Mouse (Mus musculus) left cerebral cortex, postnatal 4 days (tissue): ENCODE data around the gene Prnd. TPM values are rescaled to one million over a fixed set of nuclear protein-coding genes. Genes with fewer than 3 reads are reported as not detected.

ENCODE experiments used
- DNase-seq: peaks from one replicate; pipeline ENCODE4 v3.0.0-alpha.2; 2022
- intact Hi-C: fragments of 180-260 bp; cut with DNase I; formaldehyde crosslinking; loops from one replicate; pipeline ENCODE4 v1.15.1; 2025
- total RNA-seq, 2 experiments: library from RNA; stranded (reverse); gene quantifications; 2 replicates each; pipeline ENCODE4 v1.2.3; 2021

Prnd gene
- total RNA-seq, 2 experiments from 2014 or later, result 8.1 to 10.0 TPM

DNA sequence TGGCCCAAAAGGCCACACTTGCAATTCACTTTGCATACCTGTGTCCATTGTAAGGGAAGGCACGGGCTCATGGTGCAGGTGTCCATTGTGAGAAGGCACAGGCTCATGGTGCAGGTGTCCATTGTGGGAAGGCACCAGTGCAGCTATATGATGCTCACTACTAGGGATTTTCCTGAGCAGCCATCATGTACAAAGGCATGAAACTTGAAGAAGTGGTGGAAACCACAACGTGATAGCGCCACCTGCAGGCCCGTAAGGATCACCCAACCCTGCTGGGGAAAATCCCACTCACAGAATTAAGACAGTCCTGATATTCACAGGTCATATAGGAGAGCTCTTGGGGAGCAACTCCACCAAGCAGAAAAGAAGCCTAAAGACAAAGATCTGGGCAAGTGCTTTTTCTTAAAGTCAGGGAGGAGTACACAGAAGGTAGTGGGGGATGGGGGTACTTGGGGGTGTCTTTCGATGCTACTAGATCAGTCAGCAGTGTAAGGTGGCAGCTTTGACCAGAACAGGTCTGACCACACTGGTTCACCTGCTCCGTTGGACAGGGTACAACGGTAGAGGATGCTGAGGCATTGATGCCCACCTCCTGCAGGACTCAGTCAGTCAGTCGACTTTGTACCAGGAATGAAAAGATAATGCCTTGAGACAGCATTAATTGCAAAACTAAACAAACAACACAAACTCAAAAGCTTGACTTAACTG lies 11.1 kb upstream of the Prnd start:
- intact Hi-C loops, result loop anchor here (2.0 to 10.0 kb wide), 3 partner anchors 67 to 395 kb away; no protein-coding TSS in a partner anchor
- DNase-seq, result peak; percentile 64

DNA sequence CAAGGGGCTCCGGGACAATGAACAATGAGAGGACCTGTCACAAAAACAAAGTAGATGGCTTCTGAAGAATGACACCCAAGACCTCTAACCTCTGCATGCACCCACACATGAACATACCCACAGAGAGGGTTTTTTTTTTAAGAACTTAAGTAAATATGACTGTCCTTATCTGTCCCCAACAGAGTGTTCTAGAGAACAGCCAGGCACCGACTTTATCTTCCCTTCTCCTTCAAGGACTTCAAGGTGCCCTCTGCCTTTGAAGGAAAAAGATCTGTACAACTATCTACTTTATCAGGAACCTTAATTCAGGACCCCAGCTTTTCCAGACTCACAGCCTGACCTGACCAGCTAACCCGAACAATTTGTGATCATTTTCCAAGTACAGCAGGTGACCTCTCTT lies 10.2 kb upstream of the Prnd start:
- DNase-seq, result no peak
- intact Hi-C loops, result loop anchor here (2.0 to 10.0 kb wide), 2 partner anchors 68 to 396 kb away; no protein-coding TSS in a partner anchor

DNA sequence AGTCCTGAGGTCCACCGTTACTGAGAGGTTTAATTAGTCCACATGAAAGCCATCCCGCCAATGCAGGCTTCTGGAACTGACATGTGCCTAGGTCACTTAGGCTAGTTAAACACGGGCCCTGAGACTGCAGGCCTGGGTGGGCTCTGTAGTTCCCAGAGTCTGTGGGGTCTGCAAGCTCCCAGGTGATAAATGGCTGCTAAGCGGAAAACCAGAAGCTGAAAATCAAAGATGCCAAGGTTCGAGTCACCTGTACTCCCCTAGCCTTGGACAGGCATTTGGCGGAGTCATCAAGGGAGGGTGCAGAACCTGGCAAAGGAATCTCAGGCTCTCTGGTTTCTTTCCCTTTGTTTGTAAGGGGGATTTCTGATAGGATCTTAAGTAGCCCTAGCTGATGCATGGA lies 9.2 kb upstream of the Prnd start:
- intact Hi-C loops, result loop anchor here (2.0 to 10.0 kb wide), 2 partner anchors 69 to 397 kb away; no protein-coding TSS in a partner anchor
- DNase-seq, result no peak

DNA sequence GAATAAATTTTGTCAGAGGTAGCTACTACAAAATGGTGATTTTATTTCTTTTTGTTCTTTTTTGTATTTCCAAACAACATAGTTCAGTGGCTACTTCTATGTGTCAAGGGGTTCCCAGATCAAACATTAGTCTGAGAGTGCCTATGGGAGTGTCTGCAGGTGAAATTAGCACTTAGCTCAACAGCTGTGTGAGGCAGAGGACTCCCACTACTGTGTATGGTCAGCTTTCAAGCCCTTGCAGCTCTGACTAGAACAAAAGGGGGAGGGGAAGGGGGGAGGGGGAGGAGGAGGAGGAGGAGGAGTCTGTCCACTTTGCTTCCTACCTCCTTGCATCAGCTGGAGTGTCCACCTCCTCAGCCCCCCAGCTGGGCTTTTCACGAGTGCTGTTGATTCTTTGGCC lies 6.3 kb upstream of the Prnd start:
- intact Hi-C loops, result loop anchor here (10.0 kb wide), 1 partner anchor 400 kb away; no protein-coding TSS in a partner anchor
- no peak for DNase-seq

DNA sequence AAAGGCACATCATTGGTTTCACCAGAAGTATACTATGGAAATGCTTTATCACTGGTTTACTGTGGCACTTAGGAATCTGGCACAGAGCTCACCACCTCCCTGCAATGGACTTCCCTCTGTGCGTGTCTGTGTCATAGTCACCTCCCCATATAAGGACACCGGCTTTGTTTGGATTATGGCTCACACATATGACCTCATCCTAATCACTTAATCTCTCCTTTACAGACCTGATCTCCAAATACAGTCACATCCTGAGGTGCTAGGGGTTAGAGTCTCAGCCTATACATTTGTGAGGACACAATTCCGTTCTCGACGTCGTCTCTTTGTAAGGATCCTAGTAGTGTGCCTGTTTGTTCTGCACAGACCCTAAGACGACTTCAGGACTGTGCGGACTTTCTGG lies 5.4 kb upstream of the Prnd start:
- DNase-seq, result no peak
- intact Hi-C loops, result loop anchor here (10.0 kb wide), 1 partner anchor 400 kb away; no protein-coding TSS in a partner anchor

DNA sequence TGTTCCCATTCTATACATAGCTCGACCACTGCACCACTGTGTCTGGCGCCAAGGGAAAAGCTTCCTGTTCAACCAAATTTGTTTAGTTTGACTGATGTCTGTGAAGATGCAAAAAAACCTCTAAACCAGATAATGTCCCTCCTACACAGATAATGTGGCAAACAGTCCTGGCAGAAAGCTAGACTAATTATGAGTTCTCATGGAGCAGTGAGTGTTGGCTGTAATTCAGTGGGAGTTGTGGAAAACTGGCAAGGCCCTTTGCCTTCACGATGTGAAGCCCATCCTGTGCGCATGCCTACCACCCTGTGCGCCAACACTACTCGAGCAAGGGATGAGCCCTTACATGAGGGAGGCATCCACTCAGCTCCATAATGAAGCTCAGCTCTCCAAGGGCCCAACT lies 4.9 kb upstream of the Prnd start:
- no peak for DNase-seq
- intact Hi-C loops, result loop anchor here (10.0 kb wide), 1 partner anchor 401 kb away; no protein-coding TSS in a partner anchor

DNA sequence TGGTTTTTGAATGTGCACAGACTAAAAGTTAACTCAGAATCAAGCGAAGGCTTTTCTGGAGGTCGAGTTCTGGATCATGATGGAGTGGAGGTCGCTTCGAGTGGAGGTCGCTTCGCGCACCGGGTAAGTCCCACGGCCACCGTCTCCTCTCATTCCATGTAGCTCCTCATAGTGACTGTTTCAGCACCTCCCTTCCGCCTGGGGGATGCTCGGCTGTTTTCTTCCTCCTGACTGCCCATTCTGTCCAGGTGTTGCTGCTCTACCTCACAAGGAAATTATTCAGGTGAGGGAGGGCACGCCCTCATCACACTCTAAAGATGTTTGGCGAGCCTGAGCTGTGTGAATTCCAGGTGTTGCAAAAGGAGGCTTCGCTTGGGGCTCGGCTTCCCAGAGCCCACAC lies 4.3 kb upstream of the Prnd start:
- intact Hi-C loops, result loop anchor here (10.0 kb wide), 1 partner anchor 402 kb away; no protein-coding TSS in a partner anchor
- no peak for DNase-seq

DNA sequence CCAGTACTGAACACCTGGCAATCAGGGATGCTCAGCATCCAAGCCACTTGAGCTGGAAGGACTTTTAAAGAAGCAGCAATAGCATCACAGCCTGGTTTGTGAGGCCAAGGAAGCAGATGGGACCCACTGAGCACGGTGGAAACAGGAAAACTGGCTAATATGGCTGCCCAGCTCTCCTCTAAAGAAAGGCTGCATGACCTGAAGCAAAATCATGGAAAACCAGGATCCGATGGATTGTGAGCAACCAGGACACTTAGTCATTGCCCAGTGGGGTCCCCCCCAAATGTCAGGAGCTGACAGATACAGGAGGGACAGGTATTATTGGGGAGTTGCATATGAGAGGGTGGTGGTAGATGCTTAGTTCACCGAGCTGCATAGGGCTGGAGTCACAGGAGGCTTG lies 2.5 kb upstream of the Prnd start:
- no peak for DNase-seq

DNA sequence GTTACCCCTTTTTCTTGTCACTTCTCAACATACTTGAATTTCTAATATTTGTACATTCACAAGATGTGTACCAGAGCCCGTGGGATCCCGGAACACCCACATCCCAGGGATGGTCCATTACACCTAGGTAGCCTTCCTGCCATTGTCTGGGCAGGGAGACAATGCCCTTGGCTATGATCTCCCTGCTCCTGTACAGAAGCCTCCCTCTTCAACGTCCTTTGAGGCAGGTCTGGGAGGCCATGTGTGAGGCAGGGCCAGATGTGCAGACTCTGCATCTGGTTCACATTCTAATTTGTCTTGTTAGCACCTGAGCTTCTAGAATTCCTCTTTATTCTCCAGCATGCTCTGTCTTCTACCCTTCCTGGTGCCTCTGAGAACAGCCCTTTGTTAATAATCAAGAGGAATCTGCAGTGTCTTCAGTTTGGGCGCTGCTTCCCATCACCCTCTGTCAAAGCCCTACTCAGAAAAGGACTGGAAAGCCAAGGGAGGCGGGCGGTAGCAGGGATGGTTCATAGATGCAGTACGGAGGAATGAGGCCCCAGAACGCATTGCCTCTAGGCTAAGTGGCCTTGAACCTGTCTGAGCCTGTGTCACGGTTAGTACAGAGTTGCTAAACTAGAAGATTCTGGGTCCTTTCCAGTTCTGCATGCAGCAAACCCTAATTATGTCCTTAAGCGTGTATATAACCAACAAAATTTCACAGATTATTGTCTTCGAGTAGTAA lies 1.6 kb upstream of the Prnd start:
- DNase-seq, result no peak
- intact Hi-C loops, result loop anchor here (1.0 to 10.0 kb wide), 2 partner anchors 128 to 404 kb away; no protein-coding TSS in a partner anchor

More for the DNA sequence above, 2.5 kb upstream of the Prnd start:
- intact Hi-C loops, result loop anchor here (10.0 kb wide), 1 partner anchor 403 kb away; no protein-coding TSS in a partner anchor

DNA sequence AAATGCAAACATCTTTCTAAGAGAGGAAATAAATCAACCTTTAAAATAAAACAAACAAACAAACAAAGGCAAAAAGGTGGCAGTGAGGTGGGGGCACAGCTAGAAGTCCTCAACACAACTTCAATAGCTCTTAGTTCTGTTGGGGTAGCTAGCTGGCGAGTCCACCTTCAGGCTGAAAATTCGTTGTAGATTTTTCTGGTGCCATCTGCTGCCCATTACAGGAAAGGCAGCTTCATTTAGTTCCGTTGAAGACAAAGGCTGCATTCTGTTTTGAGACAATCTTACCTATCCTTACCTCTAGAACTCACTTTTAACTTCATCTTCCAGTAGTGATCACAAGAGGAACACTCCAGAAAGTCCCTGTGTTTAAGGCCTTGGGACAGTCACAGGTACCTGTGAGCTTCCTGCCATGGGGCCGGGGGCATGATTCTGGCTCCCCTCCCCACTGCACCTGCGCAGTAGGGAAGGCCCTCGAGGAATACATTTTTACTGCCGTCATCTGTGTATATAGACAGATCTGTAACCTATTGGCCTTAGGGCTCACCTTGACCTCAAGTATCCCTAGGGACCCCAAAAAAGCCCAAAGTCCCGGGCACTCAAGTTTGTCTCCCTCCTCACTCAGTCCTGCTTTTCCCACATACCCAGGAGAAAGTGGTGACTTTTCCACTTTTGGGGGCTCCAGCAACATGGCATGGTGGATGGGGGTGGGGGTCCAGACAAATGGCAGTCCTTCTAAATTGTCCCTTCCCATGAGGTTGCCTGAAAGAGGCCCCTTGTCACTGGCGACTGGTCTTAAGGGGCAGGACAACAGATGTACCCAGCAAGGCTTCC lies 679 bp upstream of the Prnd start:
- peak; percentile 52 for DNase-seq
- intact Hi-C loops, result loop anchor here (1.0 to 10.0 kb wide), 2 partner anchors 129 to 405 kb away; no protein-coding TSS in a partner anchor

DNA sequence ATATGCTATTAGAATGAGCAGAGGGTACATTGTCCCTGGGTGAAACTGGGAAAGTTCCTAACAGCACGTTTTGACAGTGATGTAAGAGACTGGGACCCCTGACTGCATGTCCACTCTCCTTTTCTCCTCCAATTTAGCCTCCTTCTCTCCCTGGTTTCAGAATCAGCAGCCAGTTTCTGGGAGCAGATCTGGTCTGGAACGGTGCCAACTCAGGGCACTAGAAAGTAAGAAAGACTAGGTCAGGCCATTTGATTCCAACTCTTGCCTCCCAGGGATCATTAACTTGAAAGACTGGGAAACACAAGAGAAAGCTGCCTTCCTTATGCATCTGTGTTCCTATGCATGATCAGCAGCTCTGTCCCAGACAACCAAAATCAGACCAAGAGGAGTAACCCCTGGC lies 1.8 kb downstream of the Prnd start:
- intact Hi-C loops, result no loop called here
- no peak for DNase-seq

DNA sequence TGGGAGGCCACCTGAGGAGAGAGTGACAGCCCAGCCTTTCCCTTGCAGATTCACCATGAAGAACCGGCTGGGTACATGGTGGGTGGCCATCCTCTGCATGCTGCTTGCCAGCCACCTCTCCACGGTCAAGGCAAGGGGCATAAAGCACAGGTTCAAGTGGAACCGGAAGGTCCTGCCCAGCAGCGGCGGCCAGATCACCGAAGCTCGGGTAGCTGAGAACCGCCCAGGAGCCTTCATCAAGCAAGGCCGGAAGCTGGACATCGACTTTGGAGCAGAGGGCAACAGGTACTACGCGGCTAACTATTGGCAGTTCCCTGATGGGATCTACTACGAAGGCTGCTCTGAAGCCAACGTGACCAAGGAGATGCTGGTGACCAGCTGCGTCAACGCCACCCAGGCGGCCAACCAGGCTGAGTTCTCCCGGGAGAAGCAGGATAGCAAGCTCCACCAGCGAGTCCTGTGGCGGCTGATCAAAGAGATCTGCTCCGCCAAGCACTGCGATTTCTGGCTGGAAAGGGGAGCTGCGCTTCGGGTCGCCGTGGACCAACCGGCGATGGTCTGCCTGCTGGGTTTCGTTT lies 2.4 kb downstream of the Prnd start:
- no peak for DNase-seq
- intact Hi-C loops, result no loop called here

DNA sequence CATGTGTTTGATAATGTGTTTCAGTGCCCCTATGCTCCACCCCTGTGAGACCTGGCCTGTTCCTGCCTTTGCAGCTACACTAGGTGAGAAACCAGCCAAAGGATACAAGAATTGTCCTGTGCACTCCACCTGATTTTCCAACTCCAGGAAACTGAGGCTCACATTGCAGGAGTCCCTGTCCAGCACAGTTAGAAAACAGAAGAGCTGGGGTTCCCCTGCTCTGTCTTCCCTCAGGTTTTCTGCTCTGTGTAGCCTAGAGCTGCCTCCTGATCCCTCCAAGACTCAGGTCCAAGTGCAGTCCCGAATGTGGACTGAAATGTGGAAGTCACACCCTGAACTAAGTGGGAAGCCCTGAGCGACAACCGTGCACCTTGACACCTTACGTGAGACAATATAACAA lies 3.0 kb downstream of the Prnd start:
- intact Hi-C loops, result no loop called here
- DNase-seq, result no peak

DNA sequence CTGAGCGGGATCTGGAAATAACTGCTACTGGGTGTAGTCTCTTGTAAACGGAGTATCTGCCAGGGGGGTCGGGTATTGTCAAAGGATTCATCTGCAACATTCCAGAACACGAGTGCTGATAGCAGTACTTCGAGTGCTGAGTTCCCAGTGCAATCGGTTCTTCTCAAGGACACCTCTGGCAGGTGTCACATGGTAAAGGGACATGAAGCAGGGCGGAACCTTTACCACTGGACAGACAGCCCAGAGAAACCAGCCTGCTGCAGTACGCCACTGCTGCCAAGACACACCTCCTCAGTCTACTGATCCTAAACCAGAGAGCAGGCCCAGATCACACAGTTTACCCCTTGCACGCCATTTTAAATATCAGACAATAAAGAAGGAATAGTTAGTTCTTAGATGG lies 4.2 kb downstream of the Prnd start:
- intact Hi-C loops, result no loop called here
- no peak for DNase-seq

DNA sequence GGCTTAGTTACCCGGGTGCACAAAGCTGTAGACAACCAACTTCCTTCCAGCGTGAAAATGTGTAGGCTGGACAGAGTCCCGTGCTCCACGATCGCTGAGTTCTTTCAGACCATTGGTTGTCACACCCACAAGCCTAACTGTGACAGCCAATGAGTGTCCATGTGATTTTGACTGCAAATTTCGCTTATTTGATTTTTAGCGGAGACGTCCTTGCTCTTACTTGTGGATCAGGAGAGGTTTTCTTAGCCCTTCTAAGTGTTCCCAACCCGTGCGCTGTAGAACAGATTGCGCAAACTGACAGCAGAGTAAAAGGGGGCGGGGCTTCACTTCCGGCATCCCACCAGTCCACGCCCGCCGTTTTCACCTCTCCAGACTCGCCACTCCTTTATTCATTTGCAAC lies 4.6 kb downstream of the Prnd start:
- intact Hi-C loops, result no loop called here
- DNase-seq, result no peak

DNA sequence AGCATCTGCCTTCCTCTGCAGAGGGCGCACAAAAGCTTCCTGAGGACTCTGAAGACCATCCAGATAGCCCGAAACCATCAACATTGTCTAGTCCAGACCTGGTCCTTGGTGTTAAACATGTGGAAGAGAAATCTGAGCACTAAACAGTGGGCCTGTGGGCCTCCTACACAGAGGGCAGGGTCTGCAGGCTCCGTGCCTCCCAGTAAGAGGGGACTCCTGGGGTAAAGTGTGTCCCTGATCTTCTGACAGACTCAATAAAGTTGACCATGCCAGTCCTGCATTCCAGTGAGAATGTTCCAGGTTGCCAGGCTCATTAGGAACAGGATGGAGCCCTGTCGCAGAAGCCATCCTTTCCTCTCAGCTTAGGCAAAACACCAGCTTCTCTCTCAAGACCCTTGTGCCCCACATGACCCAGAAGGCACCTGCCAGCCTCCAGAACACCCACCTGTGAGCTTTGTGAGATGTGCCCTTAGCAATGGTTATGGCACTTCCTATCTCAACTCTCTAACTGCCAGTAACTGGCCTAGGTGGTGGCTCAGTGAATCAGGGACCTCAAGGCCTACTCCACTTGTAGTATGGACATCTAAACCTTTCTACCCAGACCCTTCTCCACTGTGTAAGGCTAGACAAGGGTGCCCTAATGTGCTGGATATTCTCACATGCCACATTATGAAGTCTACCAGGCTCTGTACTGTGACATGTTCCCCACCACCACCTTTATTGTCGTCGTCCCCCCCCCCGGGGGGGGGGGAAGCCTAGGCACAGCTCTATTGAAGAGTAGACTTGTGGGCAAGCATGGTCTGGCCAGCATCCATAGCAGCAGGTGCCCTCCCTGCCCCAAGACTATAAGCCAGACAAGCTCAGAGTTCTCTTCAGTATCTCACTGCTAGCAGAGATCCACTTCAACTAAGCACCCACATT lies 5.9 kb downstream of the Prnd start:
- intact Hi-C loops, result no loop called here
- no peak for DNase-seq

DNA sequence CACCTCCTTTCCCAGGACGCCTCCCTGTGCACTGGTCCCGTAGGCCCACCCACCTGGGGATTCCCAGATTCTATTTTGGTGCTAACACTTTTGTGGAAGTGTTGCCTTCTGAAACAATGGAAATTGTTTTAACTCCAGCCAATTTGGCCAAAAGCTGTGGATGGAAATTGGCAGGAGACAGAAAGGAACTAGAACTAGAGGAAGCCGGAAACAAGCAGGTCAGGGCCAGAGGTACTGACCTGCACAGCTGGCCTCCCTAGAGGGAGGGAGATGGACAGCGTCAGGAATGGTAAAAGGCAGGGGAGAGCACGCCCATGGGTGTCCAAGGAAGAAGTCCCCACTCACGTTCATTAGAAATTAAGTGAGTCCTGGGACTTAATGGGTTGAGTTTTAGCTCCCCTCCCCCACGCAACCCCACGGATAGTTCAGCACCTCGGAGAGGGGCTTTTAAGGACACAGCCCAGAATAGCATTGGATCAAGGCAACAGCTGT lies 7.1 kb downstream of the Prnd start:
- intact Hi-C loops, result no loop called here
- no peak for DNase-seq

DNA sequence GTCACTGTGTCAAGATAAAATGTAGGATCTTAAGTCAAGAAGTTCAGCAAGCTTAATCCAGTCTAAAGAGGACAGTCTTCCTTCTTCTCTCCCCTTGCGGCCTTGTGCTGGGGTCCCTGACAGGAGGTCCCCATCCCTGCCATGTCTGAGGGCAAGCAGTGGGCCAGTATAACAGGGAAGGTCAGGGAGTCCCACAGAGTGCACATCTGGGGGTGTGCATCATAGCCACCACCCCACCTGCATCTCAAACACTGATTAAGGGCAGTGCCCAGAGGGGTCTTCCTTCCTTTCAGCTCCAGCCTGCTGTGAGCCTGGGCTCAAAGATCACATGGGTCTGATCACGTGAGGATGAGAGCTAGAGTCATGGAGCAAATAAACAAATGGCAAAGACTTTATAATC lies 11.0 kb downstream of the Prnd start:
- DNase-seq, result no peak
- intact Hi-C loops, result no loop called here

DNA sequence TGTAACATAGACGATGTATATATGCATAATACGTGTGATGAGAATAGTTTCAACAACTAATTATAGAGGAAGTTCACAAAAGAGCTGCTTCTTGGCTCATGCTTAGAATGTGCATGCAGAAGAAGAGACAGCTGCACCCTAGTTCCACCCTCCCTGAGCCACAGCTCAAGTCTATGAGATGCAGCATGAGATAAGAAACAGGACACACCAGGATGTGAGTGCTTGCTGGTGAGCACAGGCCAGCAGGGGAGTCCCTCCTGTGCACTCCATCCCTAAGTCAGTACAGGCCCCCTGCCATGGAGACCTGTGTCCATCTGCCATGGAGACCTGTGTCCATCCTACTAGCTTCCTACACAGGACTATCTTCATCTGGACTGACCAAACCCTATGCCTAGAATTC lies 19.9 kb downstream of the Prnd start:
- intact Hi-C loops, result no loop called here
- DNase-seq, result no peak
